Mouse (Mus musculus) monocyte, adult 5-6 weeks (primary cell): ENCODE measurements around the gene Ass1. TPM values are rescaled to one million over a fixed set of nuclear protein-coding genes. Genes with fewer than 3 reads are reported as not detected.

ENCODE experiments used
- ATAC-seq: fragments of 153-309, 156-312 bp; replicated peaks from 2 replicates; pipeline ENCODE4 v1.8.0; 2017; ENCODE audit warnings: mild to moderate bottlenecking; ENCODE audit not compliant: low TSS enrichment, insufficient number of reproducible peaks, severe bottlenecking, poor library complexity, low FRiP score
- total RNA-seq: library from RNA; stranded (forward); fragments of 200-1000, 200-491, 200-594 nt; gene quantifications from 3 replicates; pipeline ENCODE4 v1.2.3, GENCODE M21; 2017

Gene Ass1
- 13.5 to 30.9 TPM (median 19.7 TPM) in 3 replicates for total RNA-seq

- peak; percentile 53 for ATAC-seq
Observed at GRCm38 (mm10) chr2:31469931-31470682, at the start of gene Ass1. Ass1 (plus strand) TSS chr2:31470207.

GRCm38 (mm10) chr2:31420914-31421313 is 49.1 kb upstream of the Ass1 start:
- ATAC-seq, result no peak

GRCm38 (mm10) chr2:31422576-31422975 is 47.4 kb upstream of the Ass1 start:
- ATAC-seq, result no peak

GRCm38 (mm10) chr2:31431477-31431876 is 38.5 kb upstream of the Ass1 start:
- ATAC-seq, result no peak

- ATAC-seq, result no peak
Observed at GRCm38 (mm10) chr2:31434746-31435145, 35.3 kb upstream of the Ass1 start.

GRCm38 (mm10) chr2:31435567-31435966 is 34.4 kb upstream of the Ass1 start:
- peak; percentile 70 for ATAC-seq

GRCm38 (mm10) chr2:31437480-31438245 is 32.3 kb upstream of the Ass1 start:
- ATAC-seq, result no peak

- no peak for ATAC-seq
Observed at GRCm38 (mm10) chr2:31439576-31439975, 30.4 kb upstream of the Ass1 start.

- ATAC-seq, result no peak
Observed at GRCm38 (mm10) chr2:31442480-31443160, 27.4 kb upstream of the Ass1 start.

- ATAC-seq, result peak; percentile 71
Observed at GRCm38 (mm10) chr2:31446036-31446435, 24.0 kb upstream of the Ass1 start.

GRCm38 (mm10) chr2:31446456-31446855 is 23.6 kb upstream of the Ass1 start:
- ATAC-seq, result no peak

GRCm38 (mm10) chr2:31447536-31447935 is 22.5 kb upstream of the Ass1 start:
- ATAC-seq, result peak; percentile 52; the same call in 1 of the 2 replicates

- no peak for ATAC-seq
Observed at GRCm38 (mm10) chr2:31448756-31449440, 21.1 kb upstream of the Ass1 start.

GRCm38 (mm10) chr2:31449441-31449815 is 20.6 kb upstream of the Ass1 start:
- no peak for ATAC-seq

- no peak for ATAC-seq
Observed at GRCm38 (mm10) chr2:31449902-31450301, 20.1 kb upstream of the Ass1 start.

- no peak for ATAC-seq
Observed at GRCm38 (mm10) chr2:31450661-31451060, 19.3 kb upstream of the Ass1 start.

GRCm38 (mm10) chr2:31451530-31451929 is 18.5 kb upstream of the Ass1 start:
- no peak for ATAC-seq

GRCm38 (mm10) chr2:31453011-31453410 is 17.0 kb upstream of the Ass1 start:
- ATAC-seq, result no peak
